Mouse (Mus musculus) cerebellum, adult 9-10 months (tissue): ENCODE measurements around the gene Prdm16.

Experiments
- DNase-seq: peaks from one replicate; pipeline ENCODE4 v3.0.0; 2022

Prdm16 gene

DNA sequence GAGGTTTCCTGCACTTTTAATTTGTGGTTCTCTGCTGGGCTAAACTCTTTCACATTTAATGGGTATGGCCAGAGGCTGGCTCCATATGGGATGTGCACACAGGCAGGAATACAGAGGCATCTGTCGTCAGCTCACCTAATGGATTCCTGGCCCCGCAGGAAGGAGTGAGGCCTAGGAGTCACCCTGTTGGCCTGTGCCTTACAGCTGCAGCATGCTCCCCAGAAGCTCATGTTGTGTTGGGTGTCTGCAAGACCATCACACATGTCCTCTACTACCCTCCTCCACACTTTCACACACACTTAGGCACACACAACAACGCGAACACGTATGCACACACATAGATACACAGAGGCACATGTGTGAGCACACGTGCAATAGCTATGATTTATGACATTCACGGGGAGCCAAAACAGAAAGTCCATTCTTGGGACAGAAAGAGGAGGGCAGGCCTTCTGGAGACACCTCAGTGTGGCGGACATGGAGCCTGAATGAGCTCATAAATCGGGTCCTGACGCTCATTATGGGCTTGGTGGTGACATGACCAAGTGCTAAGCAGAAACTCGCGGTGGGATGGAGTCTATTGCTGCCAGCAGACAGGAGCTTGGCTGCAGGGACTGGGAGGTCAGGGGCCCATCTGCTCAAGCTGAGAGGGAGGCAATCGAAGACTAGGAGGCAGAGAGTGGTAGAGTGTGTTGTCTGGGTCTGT, 265.0 kb downstream of the Prdm16 start:
- DNase-seq, result no peak

DNA sequence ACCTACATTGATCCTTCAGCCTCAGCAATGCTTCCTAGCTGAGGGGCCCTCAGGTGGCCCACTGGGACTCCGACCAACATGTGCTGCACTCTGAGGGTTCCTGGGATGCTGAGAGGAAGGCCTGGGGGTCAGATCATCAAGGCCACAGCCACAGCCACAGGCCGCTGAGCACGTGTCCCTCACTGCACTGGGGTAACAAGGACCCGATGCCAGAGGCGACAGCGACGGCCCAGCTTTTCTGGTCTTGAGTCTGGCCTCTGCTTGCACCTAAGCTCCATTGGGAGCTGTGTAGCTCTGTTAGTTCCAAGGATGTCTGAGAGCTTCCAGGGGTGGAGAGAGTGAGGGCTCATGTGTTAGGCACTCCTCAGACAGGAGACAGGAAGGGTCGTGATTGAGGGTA, 265.8 kb downstream of the Prdm16 start:
- DNase-seq, result no peak

DNA sequence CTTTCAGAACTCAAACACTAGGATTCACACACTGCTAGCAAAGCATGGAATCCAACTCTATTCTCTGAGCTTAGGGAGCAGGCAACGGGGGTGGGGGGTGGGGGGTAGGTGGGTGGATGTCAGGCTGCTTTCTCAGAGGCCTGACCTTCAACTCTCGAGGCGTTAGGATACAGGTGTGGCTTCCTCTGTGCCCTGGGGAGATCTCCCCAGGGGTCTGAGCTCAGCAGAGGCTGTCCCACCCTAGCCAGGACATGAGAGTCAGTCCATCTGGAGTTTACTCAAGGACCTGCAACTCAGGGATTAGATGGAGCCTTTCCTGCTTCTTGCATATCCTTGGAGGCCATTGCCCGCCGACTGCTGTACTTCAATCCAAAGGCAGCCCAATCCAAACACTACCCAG, 267.6 kb downstream of the Prdm16 start:
- DNase-seq, result no peak

DNA sequence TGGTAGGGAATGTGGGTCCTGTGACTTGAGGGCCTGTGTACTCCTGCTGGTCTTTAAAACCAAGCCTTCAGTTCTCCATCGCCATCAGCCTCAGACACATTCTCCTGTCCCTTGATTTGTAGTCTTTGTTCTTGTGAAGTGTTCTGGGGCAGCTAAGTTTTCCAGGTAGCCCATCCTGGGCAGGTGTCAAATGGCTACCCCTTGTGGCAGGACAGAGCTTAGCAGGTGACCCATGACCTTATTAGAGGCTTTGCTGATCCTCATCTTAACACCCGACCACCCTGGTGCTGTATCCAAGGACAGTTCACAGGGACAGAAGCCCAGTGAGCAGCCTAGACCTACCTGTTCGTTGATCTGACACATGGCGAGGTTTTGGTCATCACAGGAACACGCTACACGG, 269.8 kb downstream of the Prdm16 start:
- no peak for DNase-seq

DNA sequence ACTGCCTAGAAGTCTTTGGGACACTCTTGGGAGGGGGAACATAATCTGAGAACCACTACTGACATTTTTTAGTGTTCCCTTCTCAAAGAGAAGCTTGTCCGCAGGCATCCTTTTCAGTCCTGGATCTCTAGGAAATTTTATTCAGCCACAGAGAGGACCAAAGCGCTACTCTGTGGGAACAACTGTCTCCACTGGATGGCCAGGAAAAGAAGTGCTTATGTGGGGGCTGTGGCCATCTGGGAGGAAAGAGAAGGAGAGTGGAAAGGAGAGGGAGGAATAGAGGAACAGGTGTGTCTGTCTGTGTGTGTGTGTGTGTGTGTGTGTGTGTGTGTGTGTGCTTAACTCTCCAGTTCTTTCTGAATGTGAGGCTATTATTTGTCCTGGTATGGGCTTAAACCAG, 271.9 kb downstream of the Prdm16 start:
- no peak for DNase-seq

DNA sequence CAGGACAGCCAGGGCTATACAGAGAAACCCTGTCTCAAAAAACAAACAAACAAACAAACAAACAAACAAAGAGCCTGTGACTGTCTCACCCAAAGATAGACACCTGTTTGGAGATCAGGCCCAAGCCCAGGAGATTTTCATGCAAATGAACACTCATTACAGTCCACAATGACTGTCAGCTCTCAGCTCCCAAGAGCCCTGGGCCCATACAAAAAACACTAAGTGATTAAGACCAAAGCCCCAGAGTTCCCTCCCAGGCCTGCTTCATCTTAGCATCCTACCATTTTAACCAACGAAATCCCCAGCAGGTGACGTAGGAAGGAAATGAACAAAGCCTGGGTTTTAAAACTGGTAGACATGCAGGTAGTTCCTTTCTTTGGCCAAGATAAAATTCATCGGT, 275.8 kb downstream of the Prdm16 start:
- no peak for DNase-seq

DNA sequence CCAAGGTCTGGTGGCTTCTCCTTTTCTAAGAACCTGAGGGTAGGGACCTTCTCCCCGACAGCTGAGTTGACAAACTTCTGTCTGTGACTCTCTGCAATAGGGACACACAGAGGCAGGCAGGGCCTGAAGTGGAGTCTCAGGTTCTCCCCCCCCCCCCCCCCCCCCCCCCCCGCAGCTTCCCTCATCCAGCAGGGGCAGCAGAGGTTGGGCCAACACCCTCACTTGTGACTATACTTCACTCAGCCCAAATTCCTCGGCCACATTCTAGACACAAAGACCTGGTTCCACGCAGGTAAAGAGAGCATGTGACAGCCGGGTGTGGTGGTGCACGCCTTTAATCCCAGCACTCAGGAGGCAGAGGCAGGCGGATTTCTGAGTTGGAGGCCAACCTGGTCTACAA, 276.2 kb downstream of the Prdm16 start:
- no peak for DNase-seq

DNA sequence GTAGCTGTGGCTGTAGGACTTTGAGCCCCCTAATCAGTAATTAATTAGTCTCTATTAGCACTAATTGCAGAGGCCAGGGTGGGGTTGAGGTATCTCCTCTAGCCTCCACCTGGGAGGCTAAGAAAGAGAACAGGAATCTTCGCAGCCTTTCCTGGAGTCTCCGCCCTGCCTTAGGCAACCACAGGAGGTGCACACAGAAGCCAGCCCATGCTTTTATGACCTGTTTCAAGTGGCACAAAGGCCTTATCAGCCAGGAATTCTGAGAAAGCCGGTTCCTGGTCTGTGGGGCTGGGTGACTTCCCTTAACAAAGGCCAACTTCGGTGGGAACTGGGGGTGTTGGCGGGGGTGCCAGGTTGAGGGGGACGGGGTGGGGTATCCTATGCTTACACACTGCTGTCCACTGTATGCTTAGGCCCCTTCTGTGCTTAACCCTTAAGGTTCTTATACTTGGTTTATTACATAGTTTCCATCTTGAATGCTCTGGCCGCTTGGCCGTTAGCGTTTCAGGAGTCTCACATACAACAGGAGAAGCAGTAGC, 276.8 kb downstream of the Prdm16 start:
- no peak for DNase-seq

DNA sequence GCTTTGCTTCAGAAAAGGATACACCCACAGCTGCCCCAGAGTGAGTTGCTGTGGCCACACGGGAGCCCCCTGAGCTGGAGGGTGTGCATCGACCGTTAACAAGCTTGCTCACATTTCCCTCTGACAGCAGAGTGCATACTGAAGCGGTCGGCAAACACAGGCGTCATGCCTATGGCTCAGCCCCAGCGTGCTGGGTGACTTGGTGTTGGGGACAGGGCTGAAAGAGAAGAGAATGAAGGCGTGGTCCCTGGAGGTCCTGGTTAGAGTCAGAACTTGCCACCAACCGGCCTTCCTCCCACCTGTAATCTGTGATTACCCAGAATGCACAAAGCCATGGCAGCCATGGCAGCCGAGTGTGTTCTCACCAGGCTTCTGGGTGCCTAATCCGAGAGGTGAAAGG, 277.9 kb downstream of the Prdm16 start:
- DNase-seq, result no peak

DNA sequence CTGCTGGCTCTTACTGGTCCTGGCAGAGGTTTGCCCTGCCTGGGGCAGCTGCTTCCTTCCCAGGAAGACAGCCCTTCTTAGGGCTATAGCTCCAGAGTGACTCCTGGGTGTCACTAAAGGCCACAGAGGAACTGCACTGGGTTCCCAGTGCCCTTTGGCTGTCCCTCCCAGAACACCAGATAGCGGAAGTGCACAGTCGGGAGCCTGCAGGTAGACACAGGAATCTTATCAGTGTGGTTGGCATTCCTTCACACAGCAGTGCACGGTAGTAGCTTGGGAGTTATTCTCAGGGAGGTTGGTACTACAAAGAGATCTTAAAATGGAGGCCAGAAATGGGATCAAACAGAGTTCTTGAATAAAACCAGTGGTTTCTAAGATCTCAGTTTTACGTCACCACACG, 278.3 kb downstream of the Prdm16 start:
- DNase-seq, result no peak

DNA sequence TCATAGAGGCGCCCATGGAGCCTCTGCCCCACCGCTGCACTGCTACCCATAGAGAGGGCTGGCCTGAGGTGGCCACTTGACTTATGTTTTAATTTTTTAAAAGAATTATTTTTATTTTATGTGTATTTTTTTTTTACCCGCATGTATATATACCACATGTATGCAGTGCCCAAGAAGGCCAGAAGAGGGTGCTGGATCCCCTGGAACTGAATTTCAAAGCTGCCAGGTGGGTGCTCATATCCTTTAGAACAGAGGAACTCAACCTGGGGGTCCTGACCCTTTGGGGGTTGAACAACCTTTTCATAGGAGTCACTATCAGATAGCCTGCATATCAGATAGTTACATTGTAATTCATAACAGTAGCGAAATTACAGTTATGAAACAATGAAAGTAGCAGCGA, 281.3 kb downstream of the Prdm16 start:
- no peak for DNase-seq

DNA sequence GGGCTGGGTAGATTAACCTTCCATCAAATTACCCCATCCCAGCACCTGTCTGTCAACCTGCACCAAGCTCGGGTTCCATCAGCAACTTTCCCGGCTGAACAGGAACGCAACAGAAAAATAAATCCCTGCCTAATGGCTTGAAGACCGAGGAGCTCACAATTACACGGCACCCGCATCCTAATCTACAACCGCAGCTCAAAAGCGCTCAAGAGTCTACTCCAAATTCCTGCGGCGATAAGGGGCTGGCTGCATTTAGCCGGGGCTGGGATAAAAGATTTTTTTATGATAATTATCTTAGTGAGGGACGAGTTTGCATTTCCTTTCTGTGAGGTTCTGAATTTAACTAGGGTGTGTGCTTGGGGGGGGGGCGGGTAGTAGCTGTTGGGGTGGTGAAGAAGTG, 284.4 kb downstream of the Prdm16 start:
- DNase-seq, result no peak

DNA sequence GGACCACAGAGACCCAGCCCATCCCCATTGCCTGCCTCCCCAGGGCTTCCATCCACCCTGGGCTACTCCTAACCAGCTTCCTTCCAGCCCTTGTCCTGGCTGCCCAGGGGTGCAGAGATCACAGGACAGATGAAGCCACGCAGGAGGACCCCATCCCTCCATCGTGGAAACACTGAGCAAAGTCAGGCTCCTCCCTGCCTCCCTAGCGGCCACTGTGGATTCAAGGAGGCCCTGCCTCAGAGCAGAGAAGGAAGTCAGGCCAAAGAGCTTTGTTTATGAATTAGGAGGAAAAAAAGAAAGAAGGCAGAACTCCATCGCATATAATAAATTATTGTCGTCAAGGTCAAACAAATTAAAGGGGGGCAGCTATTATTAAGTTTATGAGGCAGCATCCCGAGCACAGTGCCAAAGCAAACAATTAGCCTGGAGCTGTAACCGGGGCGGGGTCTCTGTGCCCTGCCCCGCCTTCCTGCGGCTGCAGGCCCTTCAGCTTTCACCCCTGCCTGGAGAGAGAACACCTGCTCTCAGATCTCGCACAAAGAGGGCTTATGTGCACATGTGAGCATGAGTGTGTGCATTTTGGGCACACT, 288.4 kb downstream of the Prdm16 start:
- no peak for DNase-seq

DNA sequence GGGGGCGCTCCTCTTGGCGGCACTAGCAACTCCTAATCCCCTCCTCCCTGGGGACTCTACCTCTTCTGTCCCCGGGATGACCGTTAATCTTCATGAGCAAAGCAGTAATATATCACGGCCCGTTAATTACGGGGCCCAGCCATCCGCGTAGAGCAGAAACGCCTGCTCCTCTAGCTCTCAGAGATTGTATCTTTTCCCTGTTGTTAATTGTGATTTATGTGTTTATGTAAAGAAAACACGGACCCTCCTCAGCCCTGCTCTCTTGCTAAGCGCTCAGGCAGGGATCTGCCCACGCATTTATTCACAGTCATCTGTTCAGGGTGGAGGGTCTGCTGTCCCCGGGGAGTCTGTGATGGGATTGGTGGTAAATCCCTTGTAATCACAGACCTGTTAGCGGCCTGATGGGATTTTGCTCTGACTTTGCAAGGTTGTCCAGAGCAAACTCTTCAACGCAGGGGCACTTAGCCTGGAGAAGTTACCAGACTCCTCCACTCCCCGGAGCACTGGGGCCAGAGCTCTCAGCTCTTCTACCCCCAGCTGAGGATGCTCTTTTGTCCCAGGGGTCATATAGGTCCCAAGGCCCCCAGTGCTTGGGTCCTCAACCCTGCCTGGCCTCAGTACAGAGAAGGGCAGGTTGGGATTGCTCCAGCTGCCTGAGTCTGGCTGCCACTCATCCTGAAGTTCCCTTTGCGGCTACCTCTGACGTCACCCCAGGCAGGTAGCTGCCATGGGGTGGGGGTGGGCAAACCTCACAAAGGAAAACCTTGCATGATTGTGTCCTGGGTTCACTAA, 289.7 kb downstream of the Prdm16 start:
- DNase-seq, result no peak

DNA sequence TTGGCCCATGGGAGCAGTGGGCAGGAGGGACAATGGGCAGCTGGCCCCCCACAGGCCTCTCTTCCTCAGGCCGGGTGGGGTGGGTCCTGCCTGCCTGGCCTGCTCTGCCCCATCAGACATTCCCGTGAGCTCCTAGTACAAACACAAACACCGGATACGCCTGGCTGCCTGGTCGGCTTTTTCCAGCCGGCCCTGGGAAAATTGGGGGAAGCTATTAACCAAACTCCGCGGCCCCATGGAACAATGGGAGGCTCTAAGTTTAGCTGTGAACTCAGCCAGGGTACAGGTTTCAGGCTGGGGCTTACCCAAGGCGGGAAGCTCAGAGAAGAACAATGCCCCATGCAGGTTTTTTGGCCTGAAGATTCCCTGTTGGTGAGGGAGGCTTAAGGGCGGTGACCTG, 300.0 kb downstream of the Prdm16 start:
- DNase-seq, result no peak

DNA sequence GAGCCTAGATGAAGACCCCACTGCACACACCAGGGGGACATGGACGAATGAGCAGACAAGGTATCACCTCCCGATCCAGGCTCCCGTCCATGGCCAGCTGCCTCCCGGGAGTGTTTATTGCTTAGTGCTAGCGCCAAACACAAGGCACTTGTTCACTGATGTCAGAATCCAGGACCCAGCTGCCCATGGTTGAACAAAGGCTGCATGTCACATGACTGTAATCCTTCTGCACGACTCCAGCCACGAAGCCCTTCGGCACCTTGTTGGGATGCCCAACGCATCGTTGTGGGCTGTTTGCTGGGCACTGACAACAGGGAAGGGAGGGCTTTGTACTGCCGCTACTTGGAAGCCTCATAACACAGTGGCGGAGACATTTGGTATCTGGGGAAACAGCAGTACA, 300.9 kb downstream of the Prdm16 start, which contains the start of gene B230104I21Rik:
Gene B230104I21Rik, plus strand, starts transcription at position 367 of the 400 bp plus-strand sequence.
- DNase-seq, result peak; percentile 1

DNA sequence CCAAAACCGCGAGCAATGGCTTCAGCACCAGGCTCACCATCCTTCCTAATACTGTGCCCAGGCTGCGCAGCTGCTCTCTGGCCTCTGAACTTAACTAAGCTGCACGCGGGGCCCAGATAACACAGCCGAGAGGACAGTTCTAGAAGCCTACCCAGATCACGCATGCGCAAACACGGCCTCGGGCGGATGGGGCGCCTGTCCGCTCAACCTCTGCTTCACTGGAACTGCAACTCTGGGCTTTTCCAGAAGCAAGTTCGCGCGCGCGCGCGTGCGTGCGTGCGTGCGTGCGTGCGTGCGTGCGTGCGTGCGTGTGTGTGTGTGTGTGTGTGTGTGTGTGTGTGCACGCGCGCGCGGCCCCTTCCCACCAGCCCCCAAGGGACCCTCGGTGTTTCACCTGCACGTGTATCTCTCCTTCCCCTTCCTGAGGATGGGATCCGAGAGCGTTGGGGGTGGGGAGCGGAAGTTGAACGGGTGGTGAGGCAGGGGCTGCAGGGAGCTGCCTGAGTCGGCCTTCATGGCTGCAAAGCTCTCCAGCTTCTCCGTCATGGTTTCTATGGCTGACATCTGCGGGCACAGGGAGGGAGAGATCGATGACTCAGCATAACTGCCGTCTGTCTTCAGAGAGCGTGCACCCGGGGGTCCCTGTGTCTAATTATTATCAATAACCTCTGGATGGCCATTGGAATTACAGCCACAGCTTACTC, 301.8 kb downstream of the Prdm16 start:
- DNase-seq, result peak; percentile 35

DNA sequence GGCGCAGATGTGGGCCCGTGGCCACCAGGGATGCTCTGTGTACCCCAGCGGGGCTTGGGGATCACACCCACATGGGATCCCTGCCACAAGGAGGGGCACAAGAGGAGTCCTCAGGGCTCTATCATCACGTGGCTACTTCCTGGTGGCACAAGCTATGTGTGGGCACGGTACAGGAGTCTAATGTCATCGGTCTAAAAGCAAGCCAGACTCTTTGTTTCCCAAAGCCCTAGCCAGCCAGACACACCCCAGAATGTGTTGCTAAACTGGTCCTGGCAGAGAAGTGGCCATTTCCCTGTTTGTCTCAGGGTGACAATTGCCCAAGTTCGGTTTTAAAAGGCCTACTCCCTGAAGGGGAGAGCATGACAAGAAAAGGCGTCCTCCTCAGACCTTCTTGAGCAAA, 303.4 kb downstream of the Prdm16 start:
- no peak for DNase-seq

DNA sequence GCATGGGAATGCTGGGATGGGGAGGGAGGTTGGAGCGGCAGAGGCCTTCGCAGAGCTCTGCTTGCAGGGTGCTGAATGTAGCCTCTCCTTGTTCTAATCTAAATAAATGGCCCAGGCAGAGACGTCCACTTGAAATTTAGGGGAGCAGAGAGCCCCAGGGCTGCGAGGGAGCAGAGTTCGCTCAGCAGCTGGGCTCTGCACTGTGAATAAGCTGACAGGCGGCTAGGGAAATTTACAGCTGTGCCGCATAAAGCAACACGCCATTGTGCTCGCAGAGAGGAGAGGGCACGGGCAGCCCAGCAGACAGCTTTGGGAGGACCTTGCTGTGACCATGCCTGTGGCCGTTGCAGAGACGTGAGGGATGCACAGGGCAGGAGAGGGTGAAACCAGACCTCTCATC, 305.4 kb downstream of the Prdm16 start:
- no peak for DNase-seq

DNA sequence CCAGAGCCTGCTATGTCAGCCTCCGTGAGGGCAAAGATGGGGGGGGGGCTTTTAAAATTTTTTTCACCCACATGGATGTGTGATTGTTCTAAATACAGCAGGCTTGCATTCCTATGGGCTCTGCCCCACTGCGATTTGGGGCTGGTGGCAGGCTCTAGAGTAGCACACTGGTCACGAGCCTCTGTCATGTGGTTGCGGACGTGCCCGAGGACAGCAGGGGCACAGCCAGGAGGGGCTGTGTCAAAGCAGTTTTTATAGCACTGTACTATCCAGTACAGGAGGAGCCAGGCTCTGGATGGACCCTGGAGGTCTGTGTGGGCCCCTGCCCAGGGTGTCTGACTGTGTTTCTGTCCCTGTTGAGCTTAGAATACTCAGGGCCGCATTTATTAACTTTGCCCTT, 306.7 kb downstream of the Prdm16 start:
- DNase-seq, result no peak

DNA sequence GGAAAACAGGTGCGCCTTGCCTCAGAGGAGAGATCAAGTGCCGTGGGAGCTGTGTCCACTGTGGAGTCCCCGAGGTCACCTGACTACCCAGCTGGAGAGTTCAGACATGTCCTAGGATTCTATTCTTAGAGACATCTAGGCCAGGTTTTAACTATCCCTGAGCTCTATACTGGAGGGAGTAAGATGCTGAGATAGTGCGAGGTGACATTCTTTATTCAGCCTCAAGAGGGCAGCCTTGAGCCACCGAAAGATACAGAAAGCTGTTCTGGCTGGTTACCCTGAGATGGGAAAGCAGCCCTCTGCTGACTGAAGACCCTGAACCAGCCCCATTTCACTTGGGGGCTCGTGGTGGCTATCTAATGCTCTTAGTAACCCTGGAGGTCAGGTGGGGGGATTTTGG, 307.8 kb downstream of the Prdm16 start:
- DNase-seq, result peak; percentile 63

DNA sequence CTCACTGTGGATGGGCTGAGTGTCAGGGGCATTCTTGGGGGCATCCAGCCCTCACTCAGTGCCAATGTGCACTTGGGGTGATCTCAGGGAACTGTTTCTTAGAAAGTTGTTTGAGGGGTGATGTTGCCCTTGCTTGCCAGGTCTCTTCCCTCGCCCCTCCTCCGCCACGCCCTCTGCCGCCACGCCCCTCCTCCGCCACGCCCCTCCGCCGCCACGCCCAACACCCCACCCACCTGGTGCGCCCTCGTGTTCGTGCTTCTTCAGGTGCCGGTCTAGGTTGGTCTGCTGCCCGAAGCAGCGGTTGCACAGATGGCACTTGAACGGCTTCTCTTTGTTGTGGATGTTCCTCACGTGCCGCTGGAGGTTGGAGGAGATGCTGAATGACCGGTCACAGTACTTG, 308.2 kb downstream of the Prdm16 start:
- DNase-seq, result no peak

DNA sequence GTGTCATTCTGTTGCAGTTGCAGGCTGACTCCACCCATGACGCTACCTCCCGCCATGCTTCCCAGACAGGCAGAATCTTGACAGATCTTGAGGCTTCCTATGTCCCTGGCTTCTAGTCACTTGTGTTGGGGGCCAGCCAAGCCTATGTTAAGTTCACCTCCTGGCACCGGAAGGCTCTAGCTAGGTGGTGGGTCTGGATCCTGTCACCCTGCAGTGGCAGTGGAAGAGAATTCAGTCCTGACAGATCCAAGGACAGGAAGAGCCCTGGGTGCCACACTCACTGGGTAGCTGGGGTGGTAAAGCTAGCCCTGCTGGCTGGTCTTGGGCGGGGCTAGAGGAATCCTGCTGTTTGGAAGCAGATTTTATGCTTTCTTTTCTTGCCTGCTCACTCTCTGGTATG, 311.3 kb downstream of the Prdm16 start:
- DNase-seq, result no peak
